Mouse (Mus musculus) regulatory T cell (primary cell): ENCODE data around the gene Strn3.
"Not testable (repeated sequence)": the region's sequence is repeated elsewhere in the genome, so short reads cannot be mapped to it uniquely, and the experiment has no call there.

Source experiments
- in situ Hi-C: fragments of 300-600 bp; cut with MboI, MseI; formaldehyde crosslinking; loops from one replicate; pipeline ENCODE4 v1.15.1; 2025; ENCODE audit warnings: high pct_unique_total_duplicates

Gene Strn3

DNA sequence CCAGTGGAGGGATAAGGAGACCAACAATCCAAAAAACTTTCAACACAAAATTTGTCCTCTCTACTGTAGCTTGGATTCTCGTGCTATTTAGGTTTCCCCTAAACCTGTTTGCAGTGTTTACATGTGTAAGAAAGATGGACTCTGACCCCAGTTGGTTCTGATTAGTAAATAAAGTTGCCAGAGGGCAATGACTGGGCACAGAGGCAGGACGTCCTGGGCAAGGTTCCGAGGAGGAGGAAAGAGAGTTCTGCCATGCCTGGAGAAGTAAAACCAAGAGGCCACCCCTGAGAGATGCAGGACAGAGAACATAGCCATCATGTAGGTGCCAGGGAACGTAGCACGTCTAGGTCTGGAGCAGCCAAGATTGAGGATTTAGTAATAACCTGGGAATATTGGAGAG is 79.3 kb downstream of the Strn3 start:
- in situ Hi-C loops = no loop called here

DNA sequence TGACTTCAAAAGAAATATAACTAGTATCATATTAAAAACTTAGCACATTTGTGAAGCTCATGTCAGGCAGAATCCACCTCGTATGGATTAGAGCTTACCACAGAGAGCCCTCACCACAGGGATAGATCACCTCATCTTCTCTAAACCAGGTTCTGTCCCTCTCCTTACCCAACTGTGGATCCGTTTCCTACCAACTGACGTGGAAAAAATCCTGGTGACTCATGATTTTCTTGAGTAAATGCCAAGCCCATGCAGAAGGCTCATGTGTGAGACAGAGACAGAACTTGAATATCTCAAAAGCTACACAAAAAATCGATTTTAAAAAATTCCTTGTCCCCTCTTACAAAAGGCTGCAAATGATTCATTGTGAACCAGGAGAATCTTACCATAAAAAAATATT is 85.6 kb downstream of the Strn3 start:
- in situ Hi-C loops = no loop called here

DNA sequence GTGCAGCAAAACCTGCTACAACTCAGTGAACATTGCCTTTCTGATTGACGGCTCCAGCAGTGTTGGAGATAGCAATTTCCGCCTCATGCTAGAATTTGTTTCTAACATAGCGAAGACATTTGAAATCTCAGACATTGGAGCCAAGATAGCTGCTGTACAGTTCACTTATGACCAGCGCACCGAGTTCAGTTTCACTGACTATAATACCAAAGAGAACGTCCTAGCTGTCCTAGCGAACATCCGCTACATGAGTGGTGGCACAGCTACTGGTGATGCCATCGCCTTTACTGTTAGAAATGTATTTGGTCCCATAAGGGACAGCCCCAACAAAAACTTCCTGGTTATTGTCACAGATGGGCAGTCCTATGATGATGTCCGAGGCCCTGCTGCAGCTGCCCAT is 88.4 kb downstream of the Strn3 start:
- in situ Hi-C loops = no loop called here

DNA sequence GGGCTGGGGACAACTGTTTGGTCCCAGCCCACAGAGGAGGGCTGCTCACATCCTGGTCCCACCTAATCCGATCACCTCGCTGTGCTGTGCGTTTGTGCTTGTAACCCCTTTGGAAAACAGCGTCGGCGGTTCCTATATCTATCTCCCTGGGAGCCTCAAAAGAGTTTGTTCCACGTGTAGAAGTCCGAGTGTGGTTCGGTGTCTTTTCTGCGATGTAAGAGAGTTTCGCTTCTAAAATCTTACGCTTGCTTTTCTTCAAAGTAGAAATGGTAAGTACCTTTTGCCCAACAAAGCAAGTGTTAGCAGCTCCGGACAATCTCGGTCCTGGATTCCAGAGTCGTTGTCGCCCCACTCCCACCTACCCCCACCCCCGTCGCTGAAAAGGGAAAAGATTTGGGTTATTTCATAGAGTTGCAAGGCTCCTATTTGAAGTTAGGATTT is 97.6 kb downstream of the Strn3 start:
- in situ Hi-C loops = no loop called here

DNA sequence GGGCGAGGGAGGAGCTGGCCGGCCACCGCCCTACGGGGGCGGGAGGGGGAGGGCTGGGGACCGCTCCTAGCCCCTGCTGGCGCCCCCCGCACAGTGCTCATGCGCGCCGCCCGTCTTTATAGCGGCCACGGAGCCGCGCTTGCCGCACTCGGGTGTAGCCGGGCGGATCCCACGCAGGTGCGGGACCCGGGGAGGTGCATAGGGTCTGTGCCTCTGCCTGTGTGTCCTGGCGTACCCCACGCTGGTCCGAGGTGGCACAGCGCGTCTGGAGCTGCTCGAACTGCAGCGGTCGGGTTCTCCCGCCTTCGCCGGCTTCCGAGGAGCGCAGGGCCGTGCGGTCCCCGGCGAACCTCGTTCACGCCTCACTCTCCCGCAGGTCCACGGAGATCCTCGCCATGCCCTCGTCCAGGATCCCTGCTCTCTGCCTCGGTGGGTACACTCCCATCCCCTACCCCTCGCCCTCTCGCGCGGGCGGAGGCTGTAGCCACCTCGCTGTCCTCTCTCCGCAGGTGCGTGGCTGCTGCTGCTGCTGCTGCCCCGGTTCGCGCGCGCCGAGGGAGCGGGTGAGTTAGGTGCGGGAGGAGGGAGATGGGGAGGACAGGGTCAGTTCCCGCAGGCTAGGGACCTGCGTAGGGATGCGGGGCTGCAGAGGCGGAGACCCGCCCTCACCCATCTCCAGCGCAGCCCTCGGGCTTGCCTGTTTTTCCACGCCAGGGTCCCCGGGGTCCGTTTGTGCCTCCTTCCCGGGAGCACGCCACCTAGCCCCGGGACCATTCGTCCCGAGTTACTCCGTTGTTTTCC is 98.3 kb downstream of the Strn3 start, which contains the start of gene Coch:
Gene Coch (plus strand): TSS at position 113 of the 801 bp plus-strand sequence.
- in situ Hi-C loops = no loop called here

DNA sequence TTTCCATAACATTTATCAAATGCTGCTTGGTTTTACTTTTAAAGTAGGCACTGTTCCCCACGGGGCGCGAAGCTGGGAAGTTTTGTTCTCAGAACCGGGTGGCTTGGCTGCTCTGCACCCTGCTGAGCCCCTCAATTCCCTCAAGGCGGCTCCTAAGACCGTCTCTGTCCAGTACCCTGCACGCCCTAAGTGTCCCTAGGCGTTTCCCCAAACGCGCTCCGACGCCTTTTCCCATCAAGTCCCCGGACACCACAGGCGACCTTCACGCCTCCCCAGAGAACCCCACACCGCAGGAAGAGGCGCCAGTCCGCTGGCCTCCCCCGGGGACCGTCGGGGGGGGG is 98.8 kb downstream of the Strn3 start:
- in situ Hi-C loops = no loop called here

DNA sequence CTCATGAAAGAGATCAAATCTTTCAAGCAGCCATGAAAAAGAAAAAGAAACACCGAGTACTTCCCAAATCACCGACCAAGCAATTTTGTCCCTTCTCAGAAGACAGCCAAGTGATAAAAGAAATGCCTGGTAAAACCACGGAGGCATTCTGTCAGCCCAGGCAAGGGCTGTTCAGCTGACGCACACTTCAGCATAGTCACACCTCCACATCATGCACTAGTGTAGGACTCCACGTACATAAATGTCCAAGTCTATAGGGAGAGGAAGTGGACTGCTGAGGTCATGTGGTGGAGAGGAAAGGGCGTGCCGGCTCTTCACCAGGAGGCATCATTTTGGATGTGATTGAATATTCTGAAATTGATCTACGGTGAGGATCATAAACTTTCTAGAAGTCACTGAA is 99.8 kb downstream of the Strn3 start:
- in situ Hi-C loops = no loop called here

DNA sequence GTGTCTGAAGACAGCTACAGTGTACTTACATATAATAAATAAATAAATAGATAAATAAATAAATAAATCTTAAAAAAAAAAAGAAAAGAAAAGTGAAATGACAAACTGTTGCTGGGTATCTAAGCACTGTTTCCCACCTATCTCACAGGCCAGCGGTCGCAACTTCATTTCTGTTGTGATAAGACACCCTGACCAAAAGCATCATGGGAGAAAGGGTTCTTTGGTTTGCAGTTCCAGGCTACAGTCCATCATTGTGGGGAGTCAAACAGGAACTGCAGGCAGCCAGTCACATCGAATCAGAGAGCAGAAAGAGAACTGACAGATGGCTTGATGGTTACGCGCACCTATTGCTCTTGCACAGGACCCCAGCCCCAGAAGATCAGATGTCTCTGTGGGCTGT is 102.4 kb downstream of the Strn3 start:
- in situ Hi-C loops = no loop called here

DNA sequence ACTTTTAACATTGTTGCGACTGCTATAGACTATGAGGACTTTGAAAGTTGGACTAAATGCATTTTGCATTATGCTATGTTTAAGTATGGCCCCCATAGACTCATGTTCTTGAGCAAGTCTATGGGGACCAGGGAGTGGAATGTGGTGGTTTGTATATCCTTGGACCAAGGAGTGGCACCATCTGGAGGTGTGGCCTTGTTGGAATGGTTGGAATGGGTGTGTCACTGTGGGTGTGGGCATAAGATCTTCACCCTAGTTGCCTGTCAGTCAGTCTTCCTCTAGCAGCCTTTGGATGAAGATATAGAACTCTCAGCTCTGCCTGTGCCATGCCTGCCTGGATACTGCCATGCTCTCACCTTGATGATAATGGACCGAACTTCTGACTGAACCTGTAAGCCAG is 113.9 kb downstream of the Strn3 start:
- in situ Hi-C loops = not testable (repeated sequence)

DNA sequence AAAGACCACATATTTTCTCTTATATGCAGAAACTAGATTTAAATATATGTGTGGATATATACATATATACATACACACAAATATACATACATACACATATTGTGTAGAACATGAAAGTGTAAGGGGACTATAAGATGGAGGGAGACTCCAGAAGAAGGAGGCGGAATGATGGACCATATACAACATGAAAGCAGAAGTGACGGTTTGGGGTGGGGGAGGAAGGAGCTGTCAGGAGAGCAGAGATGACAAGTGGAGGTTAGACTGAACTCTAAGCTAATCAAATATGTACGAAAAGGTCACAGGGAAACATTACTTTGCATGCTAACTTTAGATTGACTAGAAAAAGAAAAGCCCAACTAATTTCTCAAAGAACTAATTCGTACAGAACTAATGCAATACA is 119.0 kb downstream of the Strn3 start:
- in situ Hi-C loops = no loop called here

DNA sequence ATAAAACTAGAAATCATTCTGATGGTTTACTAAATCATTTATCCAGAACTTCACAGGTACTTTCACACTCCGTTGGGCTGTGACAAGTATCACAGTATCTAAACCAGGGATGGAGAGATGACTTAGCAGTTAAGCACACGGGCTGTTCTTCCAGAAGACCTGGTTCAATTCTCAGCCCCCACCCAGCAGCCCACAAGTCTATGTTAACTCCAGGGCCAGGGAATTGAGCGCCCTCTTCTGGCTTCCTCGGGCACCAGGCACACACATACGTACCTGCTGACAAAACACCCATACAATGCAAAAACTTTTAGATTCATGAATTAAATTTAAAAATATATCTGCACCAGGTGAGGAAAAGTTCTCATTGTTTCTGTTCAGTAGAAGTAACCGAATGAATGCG is 121.8 kb downstream of the Strn3 start:
- in situ Hi-C loops = no loop called here

DNA sequence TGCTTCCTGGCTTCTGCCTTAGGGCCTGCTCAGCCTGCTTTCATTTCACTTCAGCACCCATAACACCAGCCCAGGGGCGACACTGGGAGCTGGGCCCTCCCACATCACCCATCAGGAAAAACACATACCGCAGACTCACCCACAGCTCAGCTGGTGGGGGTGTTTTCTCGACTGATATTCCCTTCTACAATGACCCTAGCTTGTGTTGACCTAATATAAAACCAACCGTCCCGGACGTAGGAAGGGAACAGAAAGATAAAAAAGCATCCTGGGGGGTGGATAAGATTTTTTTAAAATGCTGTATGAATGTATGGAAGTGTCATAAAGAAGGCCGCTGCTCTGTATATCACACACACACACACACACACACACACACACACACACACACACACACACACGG is 122.2 kb downstream of the Strn3 start:
- in situ Hi-C loops = no loop called here

DNA sequence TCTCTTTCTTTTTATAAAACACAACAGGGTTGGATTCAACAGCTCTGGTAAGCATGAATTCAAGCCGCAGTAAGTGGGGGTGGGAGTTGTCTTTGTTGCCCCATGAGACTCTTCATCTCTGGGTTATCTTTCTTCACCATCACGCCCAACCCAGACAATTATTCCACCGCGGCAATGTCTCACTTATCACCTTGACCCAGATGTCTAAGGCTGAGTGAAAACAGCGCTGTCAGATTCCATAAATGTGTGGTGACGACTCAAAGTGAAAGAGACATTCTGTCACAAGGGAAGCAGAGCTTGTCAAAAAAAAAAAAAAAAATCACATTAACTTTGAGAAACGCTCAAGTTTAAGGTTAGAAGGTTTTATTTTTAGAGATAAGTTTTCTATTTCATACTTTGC is 124.5 kb downstream of the Strn3 start:
- in situ Hi-C loops = no loop called here

DNA sequence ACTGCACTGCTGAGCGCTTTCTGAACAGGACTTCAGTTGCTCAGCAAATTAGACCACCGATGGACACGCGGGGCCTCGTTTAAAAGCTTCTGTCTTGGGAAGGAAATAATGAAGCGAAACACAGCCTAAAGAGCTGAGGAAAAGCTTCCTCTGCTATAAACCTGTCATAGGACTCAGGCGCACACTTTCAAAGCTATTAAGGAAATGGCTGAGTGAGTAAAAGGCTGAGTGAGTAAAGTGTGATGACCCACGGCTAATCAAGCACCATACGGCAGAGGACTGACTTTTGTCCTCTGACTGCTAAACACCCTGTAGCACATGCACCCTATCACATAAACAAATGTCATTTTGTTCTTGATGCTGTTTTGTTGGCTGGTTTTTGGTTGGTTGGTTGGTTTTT is 130.3 kb downstream of the Strn3 start:
- in situ Hi-C loops = no loop called here
